Mouse (Mus musculus) layer of hippocampus, postnatal 10 days (tissue): ENCODE measurements around the gene Gpbar1. TPM values are rescaled to one million over a fixed set of nuclear protein-coding genes. Genes with fewer than 3 reads are reported as not detected.

Experiments used
- DNase-seq, 2 experiments: peaks; one replicate each; pipeline ENCODE4 v3.0.0; 2021; ENCODE audit warnings: low spot score in 2 of 2
- long read RNA-seq: library from polyadenylated mRNA; stranded (forward); transcript quantifications from one replicate; pipeline ENCODE4 v2.0.0, GENCODE M21; 2023
- total RNA-seq, 2 experiments: library from RNA; stranded (reverse); gene quantifications; 2 replicates each; pipeline ENCODE4 v1.2.3; 2021

The Gpbar1 gene
- total RNA-seq: not detected
- long read RNA-seq: 0 reads

- DNase-seq: no peak
These were observed at the start of gene Gpbar1 for GRCm38 (mm10) chr1:74278538-74278937. Gpbar1 (plus strand) TSS chr1:74278550.

- no peak for DNase-seq
These were observed 48.4 kb upstream of the Gpbar1 start for GRCm38 (mm10) chr1:74229942-74230341.

GRCm38 (mm10) chr1:74230992-74231391, 47.4 kb upstream of the Gpbar1 start:
- DNase-seq: no peak

- peak; percentile 95 to 98 for DNase-seq
These were observed 42.3 kb upstream of the Gpbar1 start, which contains the start of gene Arpc2 for GRCm38 (mm10) chr1:74235938-74236589. Arpc2 (plus strand) TSS chr1:74236084.

GRCm38 (mm10) chr1:74236590-74237317, 41.6 kb upstream of the Gpbar1 start:
- DNase-seq: no peak

GRCm38 (mm10) chr1:74237671-74238070, 40.7 kb upstream of the Gpbar1 start:
- no peak for DNase-seq

- no peak for DNase-seq
These were observed 40.2 kb upstream of the Gpbar1 start for GRCm38 (mm10) chr1:74238136-74238535.

- no peak for DNase-seq
These were observed 39.2 kb upstream of the Gpbar1 start for GRCm38 (mm10) chr1:74239162-74239561.

GRCm38 (mm10) chr1:74239618-74240017, 38.7 kb upstream of the Gpbar1 start:
- DNase-seq: peak in 1 of 2 experiments; percentile 21

- DNase-seq: peak; percentile 46 to 47
These were observed 38.0 kb upstream of the Gpbar1 start for GRCm38 (mm10) chr1:74240311-74240710.

GRCm38 (mm10) chr1:74240832-74241231, 37.5 kb upstream of the Gpbar1 start:
- DNase-seq: no peak

GRCm38 (mm10) chr1:74245525-74245924, 32.8 kb upstream of the Gpbar1 start:
- no peak for DNase-seq

- no peak for DNase-seq
These were observed 29.6 kb upstream of the Gpbar1 start for GRCm38 (mm10) chr1:74248799-74249198.

GRCm38 (mm10) chr1:74249331-74249980, 28.9 kb upstream of the Gpbar1 start:
- DNase-seq: no peak

GRCm38 (mm10) chr1:74250096-74250495, 28.3 kb upstream of the Gpbar1 start:
- DNase-seq: no peak

GRCm38 (mm10) chr1:74255704-74256345, 22.5 kb upstream of the Gpbar1 start:
- no peak for DNase-seq

GRCm38 (mm10) chr1:74256782-74257181, 21.6 kb upstream of the Gpbar1 start:
- DNase-seq: no peak

- DNase-seq: no peak
These were observed 15.8 kb upstream of the Gpbar1 start for GRCm38 (mm10) chr1:74262510-74262909.

GRCm38 (mm10) chr1:74268750-74269149, 9.6 kb upstream of the Gpbar1 start:
- DNase-seq: no peak

- no peak for DNase-seq
These were observed 6.7 kb upstream of the Gpbar1 start for GRCm38 (mm10) chr1:74271659-74272058.

GRCm38 (mm10) chr1:74275015-74275414, 3.3 kb upstream of the Gpbar1 start:
- no peak for DNase-seq

- DNase-seq: no peak
These were observed 1.3 kb upstream of the Gpbar1 start for GRCm38 (mm10) chr1:74277041-74277440.
